Mouse (Mus musculus): ENCODE results near the gene Lrrc75a. TPM values are rescaled to one million over a fixed set of nuclear protein-coding genes. Genes with fewer than 3 reads are reported as not detected.
A peak's percentile ranks its signal among the peaks of the same experiment; 100 is the strongest.

The Lrrc75a gene
- total and polyA plus RNA-seq, 2 experiments from 2014 or later: 6.4 to 29.7 TPM

- Histone ChIP-seq H3K9ac (replicated peaks; ENCODE audit: low read length) (no peak overlapping the region; the same call in 1 of the 2 replicates), H3K4me3 (ENCODE audit: low read length) (no peak overlapping the region), H3K4me2 (ENCODE audit: low read depth, low read length) (peak overlapping the region; percentile 99; the same call in 1 of the 2 replicates), H3K27ac (no peak overlapping the region), H3K27me3 (ENCODE audit: insufficient read depth, low read length) (no peaks in the 10 kb centered on the region), H3K4me1 (ENCODE audit: insufficient read depth, low read length) (0 out of 2 replicates have a peak, but pooled peaks cover 4% of the 10 kb centered on the region), H3K36me3 (ENCODE audit: insufficient read depth, low read length) (no peaks in the 10 kb centered on the region), H3K9me3 (ENCODE audit: low read length) (no peaks in the 10 kb centered on the region)
- no peak for DNase-seq (ENCODE audit: low spot score)
- no peak for TF ChIP-seq CTCF (IDR thresholded peaks at IDR 0.05; ENCODE audit: low read depth)
- WGBS: 84% methylated on average over 4 of the region's 4 CpGs
- no peak for ATAC-seq
Observed at GRCm38 (mm10) chr11:62574703-62575085, 73.6 kb downstream of the Lrrc75a start.

GRCm38 (mm10) chr11:62573959-62574702 is 74.2 kb downstream of the Lrrc75a start, which contains the start of gene Trpv2:
Gene Trpv2 (plus strand): TSS chr11:62574486.
- peak within 1 kb of the TSS; percentile 56; the same call in 1 of the 2 replicates for H3K9ac ChIP-seq (replicated peaks; ENCODE audit: low read length)
- peak within 1 kb of the TSS; percentile 99 for H3K4me2 ChIP-seq (ENCODE audit: low read depth, low read length)
- TF ChIP-seq CTCF (IDR thresholded peaks at IDR 0.05; ENCODE audit: low read depth): no peak
- DNase-seq (ENCODE audit: low spot score): no peak
- WGBS: 82% methylated on average over 6 of the region's 6 CpGs
- peak within 1 kb of the TSS; percentile 84; the same call in 1 of the 2 replicates for H3K27ac ChIP-seq
- H3K9me3 ChIP-seq (ENCODE audit: low read length): no peaks in the 10 kb centered on the region
- no peaks in the 10 kb centered on the region for H3K27me3 ChIP-seq (ENCODE audit: insufficient read depth, low read length)
- 0 out of 2 replicates have a peak, but pooled peaks cover 4% of the 10 kb centered on the region for H3K4me1 ChIP-seq (ENCODE audit: insufficient read depth, low read length)
- H3K36me3 ChIP-seq (ENCODE audit: insufficient read depth, low read length): no peaks in the 10 kb centered on the region
- ATAC-seq: no peak
- H3K4me3 ChIP-seq (ENCODE audit: low read length): peak within 1 kb of the TSS; percentile 54

GRCm38 (mm10) chr11:62568300-62568699 is 80.0 kb downstream of the Lrrc75a start:
- Histone ChIP-seq H3K27me3 (ENCODE audit: insufficient read depth, low read length) (no peaks in the 10 kb centered on the region), H3K4me1 (ENCODE audit: insufficient read depth, low read length) (no peaks in the 10 kb centered on the region), H3K4me2 (ENCODE audit: low read depth, low read length) (no peak overlapping the region), H3K9ac (replicated peaks; ENCODE audit: low read length) (no peak overlapping the region), H3K36me3 (ENCODE audit: insufficient read depth, low read length) (no peaks in the 10 kb centered on the region), H3K27ac (no peak overlapping the region), H3K9me3 (ENCODE audit: low read length) (no peaks in the 10 kb centered on the region), H3K4me3 (ENCODE audit: low read length) (no peak overlapping the region)
- TF ChIP-seq CTCF (IDR thresholded peaks at IDR 0.05; ENCODE audit: low read depth): no peak
- ATAC-seq (no peak), DNase-seq (ENCODE audit: low spot score) (no peak)
- 70% methylated on average over 3 of the region's 3 CpGs for WGBS

- Histone ChIP-seq H3K9ac (replicated peaks; ENCODE audit: low read length) (no peak overlapping the region), H3K27me3 (ENCODE audit: insufficient read depth, low read length) (no peaks in the 10 kb centered on the region), H3K36me3 (ENCODE audit: insufficient read depth, low read length) (no peaks in the 10 kb centered on the region), H3K4me2 (ENCODE audit: low read depth, low read length) (no peak overlapping the region), H3K9me3 (ENCODE audit: low read length) (no peaks in the 10 kb centered on the region), H3K4me1 (ENCODE audit: insufficient read depth, low read length) (no peaks in the 10 kb centered on the region), H3K27ac (no peak overlapping the region), H3K4me3 (ENCODE audit: low read length) (no peak overlapping the region)
- TF ChIP-seq CTCF (IDR thresholded peaks at IDR 0.05; ENCODE audit: low read depth): no peak
- DNase-seq (ENCODE audit: low spot score) (no peak), ATAC-seq (no peak)
- 46% methylated on average over 1 of the region's 1 CpGs for WGBS
Observed at GRCm38 (mm10) chr11:62566211-62566610, 82.1 kb downstream of the Lrrc75a start.

- Histone ChIP-seq H3K4me3 (ENCODE audit: low read length) (no peak overlapping the region), H3K27me3 (ENCODE audit: insufficient read depth, low read length) (no peaks in the 10 kb centered on the region), H3K36me3 (ENCODE audit: insufficient read depth, low read length) (no peaks in the 10 kb centered on the region), H3K9me3 (ENCODE audit: low read length) (no peaks in the 10 kb centered on the region), H3K4me2 (ENCODE audit: low read depth, low read length) (no peak overlapping the region), H3K9ac (replicated peaks; ENCODE audit: low read length) (no peak overlapping the region), H3K4me1 (ENCODE audit: insufficient read depth, low read length) (no peaks in the 10 kb centered on the region), H3K27ac (no peak overlapping the region)
- no peak for TF ChIP-seq CTCF (IDR thresholded peaks at IDR 0.05; ENCODE audit: low read depth)
- DNase-seq (ENCODE audit: low spot score) (no peak), ATAC-seq (no peak)
- 79% methylated on average over 7 of the region's 7 CpGs for WGBS
Observed at GRCm38 (mm10) chr11:62565747-62566146, 82.6 kb downstream of the Lrrc75a start.

GRCm38 (mm10) chr11:62563590-62563989 is 84.7 kb downstream of the Lrrc75a start:
- H3K27me3 ChIP-seq (ENCODE audit: insufficient read depth, low read length): no peaks in the 10 kb centered on the region
- no peak overlapping the region for H3K4me3 ChIP-seq (ENCODE audit: low read length)
- ATAC-seq: no peak
- DNase-seq (ENCODE audit: low spot score): no peak
- no peak overlapping the region for H3K27ac ChIP-seq
- no peaks in the 10 kb centered on the region for H3K4me1 ChIP-seq (ENCODE audit: insufficient read depth, low read length)
- no peaks in the 10 kb centered on the region for H3K36me3 ChIP-seq (ENCODE audit: insufficient read depth, low read length)
- WGBS: 94% methylated on average over 2 of the region's 2 CpGs
- no peaks in the 10 kb centered on the region for H3K9me3 ChIP-seq (ENCODE audit: low read length)
- no peak overlapping the region for H3K4me2 ChIP-seq (ENCODE audit: low read depth, low read length)
- no peak for TF ChIP-seq CTCF (IDR thresholded peaks at IDR 0.05; ENCODE audit: low read depth)
- no peak overlapping the region for H3K9ac ChIP-seq (replicated peaks; ENCODE audit: low read length)

- Histone ChIP-seq H3K9me3 (ENCODE audit: low read length) (no peaks in the 10 kb centered on the region), H3K9ac (replicated peaks; ENCODE audit: low read length) (0 out of 2 replicates have a peak overlapping the region, but pooled peaks have one; percentile 30), H3K27ac (no peak overlapping the region), H3K4me1 (ENCODE audit: insufficient read depth, low read length) (no peaks in the 10 kb centered on the region), H3K36me3 (ENCODE audit: insufficient read depth, low read length) (no peaks in the 10 kb centered on the region), H3K4me3 (ENCODE audit: low read length) (peak overlapping the region; percentile 31), H3K4me2 (ENCODE audit: low read depth, low read length) (peak overlapping the region; percentile 54), H3K27me3 (ENCODE audit: insufficient read depth, low read length) (no peaks in the 10 kb centered on the region)
- WGBS: 30% methylated on average over 43 of the region's 43 CpGs
- no peak for ATAC-seq
- no peak for TF ChIP-seq CTCF (IDR thresholded peaks at IDR 0.05; ENCODE audit: low read depth)
- DNase-seq (ENCODE audit: low spot score): peak; percentile 20
Observed at GRCm38 (mm10) chr11:62560463-62561016, 87.8 kb downstream of the Lrrc75a start.
